Mouse (Mus musculus): Measurements from ENCODE around the gene Bsn. TPM values are rescaled to one million over a fixed set of nuclear protein-coding genes. Genes with fewer than 3 reads are reported as not detected.
A peak's percentile ranks its signal among the peaks of the same experiment; 100 is the strongest.

The Bsn gene
- polyA plus RNA-seq, 1 experiment, result 0.56 TPM

DNA sequence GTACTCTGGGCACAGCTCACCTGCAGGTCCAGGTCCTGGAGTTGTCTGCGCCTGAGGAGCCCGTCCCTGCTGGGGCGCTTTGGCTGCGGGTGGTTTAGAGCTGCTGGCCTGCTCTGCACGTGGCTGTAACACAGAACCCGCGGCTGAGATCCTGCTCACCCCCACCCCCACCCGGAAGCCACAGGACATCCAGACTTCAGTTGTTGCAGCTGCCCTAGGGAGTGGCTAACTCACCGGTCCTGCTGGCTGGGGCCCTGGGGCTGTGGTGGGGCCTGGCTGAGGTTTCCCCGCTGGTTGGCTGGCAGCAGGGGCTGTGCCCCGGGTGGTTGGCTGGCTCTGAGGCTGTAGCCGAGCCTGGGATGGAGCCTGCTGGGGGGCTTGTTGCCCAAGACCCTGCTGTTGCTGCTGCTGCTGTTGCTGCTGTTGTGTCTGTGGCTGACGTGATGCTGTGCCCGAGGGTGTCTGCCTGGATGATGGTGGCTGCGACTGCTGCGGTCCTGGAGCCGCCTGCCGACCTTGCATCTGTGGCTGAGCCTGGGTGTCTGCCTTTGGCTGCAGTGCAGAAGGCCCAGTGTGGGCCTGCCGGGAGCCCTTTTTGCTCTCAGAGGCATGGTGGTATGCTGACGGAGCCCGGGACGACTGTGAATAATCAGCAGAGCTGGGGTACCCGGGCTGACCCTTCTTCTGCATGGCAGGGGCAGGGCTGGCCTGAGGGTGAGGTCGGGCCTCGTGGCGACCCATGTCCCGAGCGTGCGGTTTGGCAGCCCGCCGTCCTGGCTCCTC is 85.2 kb downstream of the Bsn start:
- TF ChIP-seq TCF3 (IDR thresholded peaks at IDR 0.05; ENCODE audit: insufficient read length, low read depth) (no peak), MYOD1 (IDR thresholded peaks at IDR 0.05; ENCODE audit: control insufficient read depth in 1 of 3, insufficient read length in 2 of 3, low read depth in 2 of 3) (peak in 2 of 3 experiments; percentile 75 to 91), USF1 (IDR thresholded peaks at IDR 0.05; ENCODE audit: low read depth) (no peak), POLR2A (IDR thresholded peaks at IDR 0.05; ENCODE audit: insufficient read length, low read depth) (peak; percentile 30), POLR2AphosphoS2 (IDR thresholded peaks at IDR 0.05; ENCODE audit: insufficient read length, low read depth) (no peak), TCF12 (IDR thresholded peaks at IDR 0.05; ENCODE audit: insufficient read depth, poor library complexity, severe bottlenecking) (peak; percentile 26), SRF (IDR thresholded peaks at IDR 0.05; ENCODE audit: control insufficient read depth, insufficient read length, low read depth) (no peak), CEBPB (IDR thresholded peaks at IDR 0.05; ENCODE audit: insufficient read depth, poor library complexity, severe bottlenecking) (no peak), MAX (IDR thresholded peaks at IDR 0.05; ENCODE audit: low read depth) (no peak), REST (IDR thresholded peaks at IDR 0.05; ENCODE audit: insufficient read depth, insufficient read length) (no peak), E2F4 (IDR thresholded peaks at IDR 0.05; ENCODE audit: insufficient read depth) (no peak), MYOG (IDR thresholded peaks at IDR 0.05; ENCODE audit: control insufficient read depth in 1 of 3, insufficient read depth in 1 of 3, insufficient read length in 2 of 3, low read depth in 2 of 3) (peak in 2 of 3 experiments; percentile 79 to 95)
- Histone ChIP-seq H3ac (ENCODE audit: control insufficient read depth, insufficient read length) (peak overlapping the region; percentile 10), H3K4me3 (peak overlapping the region; percentile 19), H3K27me3 (ENCODE audit: control insufficient read depth, insufficient read depth, insufficient read length) (no peaks in the 10 kb centered on the region), H3K4me2 (ENCODE audit: low read depth) (peak overlapping the region; percentile 88), H3K36me3 (ENCODE audit: control insufficient read depth, insufficient read depth) (no peaks in the 10 kb centered on the region), H3K79me2 (ENCODE audit: control insufficient read depth, insufficient read depth) (no peaks in the 10 kb centered on the region)

DNA sequence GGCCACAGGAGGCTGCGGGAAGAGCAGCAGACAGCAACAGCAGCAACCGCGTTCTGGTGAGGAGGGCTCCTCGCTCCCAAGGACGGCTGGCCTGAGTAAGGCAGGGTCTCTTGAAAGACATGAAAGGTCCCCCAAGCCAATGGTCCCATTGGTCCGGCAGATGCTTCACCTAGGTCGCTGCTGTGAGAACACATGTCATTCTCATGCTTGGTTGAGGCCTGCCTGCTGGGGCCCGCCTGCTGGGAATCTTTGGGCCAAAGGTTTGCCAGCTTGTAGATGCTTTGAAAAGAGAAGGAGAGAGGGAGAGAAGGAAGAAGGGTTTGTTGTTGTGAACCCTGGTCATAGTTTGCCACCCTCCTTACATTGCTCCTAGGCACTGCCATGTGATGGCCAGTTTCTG is 90.6 kb downstream of the Bsn start:
- Histone ChIP-seq H3K4me3 (no peak overlapping the region), H3K36me3 (ENCODE audit: control insufficient read depth, insufficient read depth) (no peaks in the 10 kb centered on the region), H3K4me2 (ENCODE audit: low read depth) (no peak overlapping the region), H3K79me2 (ENCODE audit: control insufficient read depth, insufficient read depth) (no peaks in the 10 kb centered on the region), H3ac (ENCODE audit: control insufficient read depth, insufficient read length) (no peak overlapping the region), H3K27me3 (ENCODE audit: control insufficient read depth, insufficient read depth, insufficient read length) (no peaks in the 10 kb centered on the region)
- TF ChIP-seq REST (IDR thresholded peaks at IDR 0.05; ENCODE audit: insufficient read depth, insufficient read length), result no peak
- TF ChIP-seq POLR2A (IDR thresholded peaks at IDR 0.05; ENCODE audit: insufficient read length, low read depth), result no peak

DNA sequence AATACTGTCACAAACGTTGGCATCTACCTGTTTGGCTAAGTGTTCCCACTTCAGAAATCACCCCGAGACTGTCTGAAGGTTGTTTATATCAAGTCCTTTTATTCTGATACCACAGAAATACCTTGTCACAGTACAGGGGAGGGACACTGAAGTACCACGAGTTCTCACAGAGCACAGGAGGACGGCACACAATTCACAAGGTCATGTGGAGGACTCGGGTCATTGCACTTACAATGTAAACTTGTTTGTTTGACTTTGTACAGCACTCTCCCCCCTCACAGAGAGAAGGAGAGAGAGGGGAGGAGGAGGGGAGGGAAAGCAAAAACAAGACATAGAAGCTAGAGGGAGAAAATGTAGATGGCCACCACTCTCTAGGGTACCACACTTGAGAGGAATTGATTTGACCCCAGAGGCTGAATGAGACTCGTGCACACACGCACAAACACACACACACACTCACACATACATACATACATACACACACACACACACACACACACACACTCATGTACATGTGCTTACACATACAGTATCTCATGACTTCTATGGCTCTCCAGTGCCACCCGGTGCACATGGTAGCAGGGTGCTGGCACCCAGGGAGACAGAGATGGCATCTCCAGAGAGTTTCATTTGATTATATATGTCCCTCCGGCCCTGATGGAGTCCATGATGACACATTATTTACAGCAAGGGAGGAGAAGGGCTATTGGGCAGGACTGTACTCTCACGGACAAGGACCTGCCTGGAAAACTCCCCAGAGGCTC is 94.1 kb downstream of the Bsn start:
- Histone ChIP-seq H3K4me2 (ENCODE audit: low read depth) (peak overlapping the region; percentile 100), H3ac (ENCODE audit: control insufficient read depth, insufficient read length) (no peak overlapping the region), H3K4me3 (peak overlapping the region; percentile 66), H3K36me3 (ENCODE audit: control insufficient read depth, insufficient read depth) (no peaks in the 10 kb centered on the region), H3K27me3 (ENCODE audit: control insufficient read depth, insufficient read depth, insufficient read length) (no peaks in the 10 kb centered on the region), H3K79me2 (ENCODE audit: control insufficient read depth, insufficient read depth) (no peaks in the 10 kb centered on the region)
- TF ChIP-seq TCF3 (IDR thresholded peaks at IDR 0.05; ENCODE audit: insufficient read length, low read depth) (no peak), POLR2A (IDR thresholded peaks at IDR 0.05; ENCODE audit: insufficient read length, low read depth) (no peak), POLR2AphosphoS2 (IDR thresholded peaks at IDR 0.05; ENCODE audit: insufficient read length, low read depth) (no peak), SRF (IDR thresholded peaks at IDR 0.05; ENCODE audit: control insufficient read depth, insufficient read length, low read depth) (no peak), MAX (IDR thresholded peaks at IDR 0.05; ENCODE audit: low read depth) (no peak), CEBPB (IDR thresholded peaks at IDR 0.05; ENCODE audit: insufficient read depth, poor library complexity, severe bottlenecking) (no peak)

DNA sequence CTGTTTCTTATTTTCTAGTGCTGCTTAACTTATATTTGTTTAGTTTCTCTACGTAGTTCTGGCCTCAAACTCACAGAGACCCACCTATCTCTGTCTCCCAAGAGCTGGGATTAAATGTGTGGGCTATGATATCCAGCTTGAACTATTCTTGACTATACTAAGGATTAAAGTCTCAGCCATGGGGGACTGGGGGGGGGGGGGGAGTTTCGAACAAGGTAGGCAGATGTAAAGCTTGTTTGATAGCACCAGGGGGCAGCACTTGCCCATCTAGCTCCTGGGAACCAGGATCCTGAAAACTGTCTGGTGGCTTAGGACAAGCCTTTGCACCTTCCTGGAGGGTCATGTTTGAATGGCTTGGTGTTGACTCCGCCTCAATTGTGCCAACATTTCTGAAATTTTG is 94.7 kb downstream of the Bsn start:
- peak overlapping the region; percentile 66 for H3K4me3 ChIP-seq
- H3K27me3 ChIP-seq (ENCODE audit: control insufficient read depth, insufficient read depth, insufficient read length), result no peaks in the 10 kb centered on the region
- peak overlapping the region; percentile 16 for H3ac ChIP-seq (ENCODE audit: control insufficient read depth, insufficient read length)
- no peak for TF ChIP-seq SRF (IDR thresholded peaks at IDR 0.05; ENCODE audit: control insufficient read depth, insufficient read length, low read depth)
- no peak for TF ChIP-seq USF1 (IDR thresholded peaks at IDR 0.05; ENCODE audit: low read depth)
- no peak for TF ChIP-seq MYOG (IDR thresholded peaks at IDR 0.05; ENCODE audit: control insufficient read depth in 1 of 3, insufficient read depth in 1 of 3, insufficient read length in 2 of 3, low read depth in 2 of 3)
- TF ChIP-seq MYOD1 (IDR thresholded peaks at IDR 0.05; ENCODE audit: control insufficient read depth in 1 of 3, insufficient read length in 2 of 3, low read depth in 2 of 3), result no peak
- TF ChIP-seq POLR2AphosphoS2 (IDR thresholded peaks at IDR 0.05; ENCODE audit: insufficient read length, low read depth), result no peak
- TF ChIP-seq MAX (IDR thresholded peaks at IDR 0.05; ENCODE audit: low read depth), result no peak
- TF ChIP-seq CEBPB (IDR thresholded peaks at IDR 0.05; ENCODE audit: insufficient read depth, poor library complexity, severe bottlenecking), result no peak
- no peak for TF ChIP-seq E2F4 (IDR thresholded peaks at IDR 0.05; ENCODE audit: insufficient read depth)
- TF ChIP-seq POLR2A (IDR thresholded peaks at IDR 0.05; ENCODE audit: insufficient read length, low read depth), result no peak
- no peak for TF ChIP-seq REST (IDR thresholded peaks at IDR 0.05; ENCODE audit: insufficient read depth, insufficient read length)
- no peak for TF ChIP-seq TCF12 (IDR thresholded peaks at IDR 0.05; ENCODE audit: insufficient read depth, poor library complexity, severe bottlenecking)
- no peak for TF ChIP-seq TCF3 (IDR thresholded peaks at IDR 0.05; ENCODE audit: insufficient read length, low read depth)
- peak overlapping the region; percentile 100 for H3K4me2 ChIP-seq (ENCODE audit: low read depth)
- H3K79me2 ChIP-seq (ENCODE audit: control insufficient read depth, insufficient read depth), result no peaks in the 10 kb centered on the region
- H3K36me3 ChIP-seq (ENCODE audit: control insufficient read depth, insufficient read depth), result no peaks in the 10 kb centered on the region
